Mouse (Mus musculus): ENCODE data around the gene Unc5a. TPM values are rescaled to one million over a fixed set of nuclear protein-coding genes. Genes with fewer than 3 reads are reported as not detected.
A peak's percentile ranks its signal among the peaks of the same experiment; 100 is the strongest.

Gene Unc5a
- polyA plus RNA-seq, 1 experiment, result 37.7 TPM

GRCm38 (mm10) chr13:55014451-55014850 lies 65.2 kb downstream of the Unc5a start:
- H3K4me1 ChIP-seq (ENCODE audit: control insufficient read depth, insufficient read depth, low read length), result 0 out of 2 replicates have a peak, but pooled peaks cover 3% of the 10 kb centered on the region
- H3K27me3 ChIP-seq (ENCODE audit: control insufficient read depth, insufficient read depth, low read length), result no peaks in the 10 kb centered on the region
- no peak overlapping the region for H3K27ac ChIP-seq (ENCODE audit: insufficient read depth, low read length)
- DNase-seq, result no peak
- no peak overlapping the region for H3K4me3 ChIP-seq (replicated peaks; ENCODE audit: insufficient read depth, low read depth, low read length)
- WGBS, result 60% methylated on average over 9 of the region's 9 CpGs
- TF ChIP-seq POLR2A (IDR thresholded peaks at IDR 0.05; ENCODE audit: borderline replicate concordance, insufficient read depth, low read length) (no peak), CTCF (IDR thresholded peaks at IDR 0.05; ENCODE audit: borderline replicate concordance, insufficient read depth, low read depth, low read length) (no peak)

DNA sequence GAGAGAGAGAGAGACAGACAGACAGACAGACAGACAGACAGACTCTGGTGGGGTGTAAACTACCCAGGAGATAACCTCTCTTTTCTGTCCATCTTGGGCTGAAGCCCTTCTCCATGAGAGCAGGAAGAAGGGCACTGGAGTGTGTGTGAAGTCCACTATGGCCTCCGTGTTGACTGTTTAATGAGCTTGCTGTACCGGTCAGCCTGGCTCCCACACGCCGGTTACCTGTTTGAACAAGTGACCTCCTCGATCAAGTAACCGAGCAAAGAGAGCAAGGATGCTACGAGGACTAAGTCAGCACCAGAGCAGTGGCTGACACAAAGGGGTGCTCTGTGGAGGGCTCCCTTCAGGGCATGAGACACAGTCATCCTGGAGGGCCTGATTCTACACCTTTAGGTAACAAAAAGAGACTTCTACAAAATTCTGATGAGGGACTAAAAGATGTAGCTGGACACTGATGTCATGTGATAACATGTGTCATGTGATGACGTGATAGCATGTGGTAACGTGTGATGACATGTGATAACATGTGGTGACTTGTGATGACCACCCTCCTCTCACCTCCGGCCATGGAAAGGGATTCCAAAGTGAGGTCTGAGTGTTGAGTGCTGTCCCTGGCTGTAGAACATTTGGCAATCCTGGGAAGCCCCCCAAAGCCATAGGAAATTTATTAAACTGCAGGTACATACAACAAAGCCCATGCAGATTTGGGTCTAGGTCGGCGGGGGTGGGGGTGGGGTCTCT lies 68.1 kb downstream of the Unc5a start:
- Histone ChIP-seq H3K4me1 (ENCODE audit: control insufficient read depth, insufficient read depth, low read length) (no peaks in the 10 kb centered on the region), H3K27ac (ENCODE audit: insufficient read depth, low read length) (no peak overlapping the region), H3K4me3 (replicated peaks; ENCODE audit: insufficient read depth, low read depth, low read length) (no peak overlapping the region), H3K27me3 (ENCODE audit: control insufficient read depth, insufficient read depth, low read length) (no peaks in the 10 kb centered on the region)
- 91% methylated on average over 12 of the region's 12 CpGs for WGBS
- TF ChIP-seq CTCF (IDR thresholded peaks at IDR 0.05; ENCODE audit: borderline replicate concordance, insufficient read depth, low read depth, low read length) (no peak), POLR2A (IDR thresholded peaks at IDR 0.05; ENCODE audit: borderline replicate concordance, insufficient read depth, low read length) (no peak)
- no peak for DNase-seq

- WGBS, result 80% methylated on average over 8 of the region's 8 CpGs
- no peak for DNase-seq
- Histone ChIP-seq H3K27me3 (ENCODE audit: control insufficient read depth, insufficient read depth, low read length) (no peaks in the 10 kb centered on the region), H3K27ac (ENCODE audit: insufficient read depth, low read length) (no peak overlapping the region), H3K4me3 (replicated peaks; ENCODE audit: insufficient read depth, low read depth, low read length) (no peak overlapping the region), H3K4me1 (ENCODE audit: control insufficient read depth, insufficient read depth, low read length) (no peaks in the 10 kb centered on the region)
- TF ChIP-seq POLR2A (IDR thresholded peaks at IDR 0.05; ENCODE audit: borderline replicate concordance, insufficient read depth, low read length) (no peak), CTCF (IDR thresholded peaks at IDR 0.05; ENCODE audit: borderline replicate concordance, insufficient read depth, low read depth, low read length) (no peak)
Measured at GRCm38 (mm10) chr13:55017898-55018599, 68.8 kb downstream of the Unc5a start.

DNA sequence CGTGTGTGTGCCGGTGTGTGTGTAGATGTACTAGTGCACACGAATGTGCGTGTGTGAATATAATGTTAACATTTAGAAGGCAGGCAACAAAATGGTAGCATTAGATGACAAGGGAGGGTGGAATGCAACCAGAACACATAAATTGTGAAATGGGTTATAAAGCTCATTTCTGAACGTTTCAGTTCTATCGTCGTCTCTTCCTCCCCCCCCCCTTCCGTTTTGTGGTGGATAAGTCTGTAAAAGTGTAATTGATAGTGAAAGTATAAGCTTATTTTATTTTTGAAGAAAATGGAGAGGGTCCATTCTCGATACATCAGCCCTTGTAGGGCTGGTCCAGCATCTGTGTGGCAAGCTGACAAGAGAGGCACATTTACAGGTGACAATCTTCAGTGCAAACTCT lies 69.5 kb downstream of the Unc5a start:
- no peak for TF ChIP-seq CTCF (IDR thresholded peaks at IDR 0.05; ENCODE audit: borderline replicate concordance, insufficient read depth, low read depth, low read length)
- TF ChIP-seq POLR2A (IDR thresholded peaks at IDR 0.05; ENCODE audit: borderline replicate concordance, insufficient read depth, low read length), result no peak
- H3K27me3 ChIP-seq (ENCODE audit: control insufficient read depth, insufficient read depth, low read length), result no peaks in the 10 kb centered on the region
- 89% methylated on average over 9 of the region's 9 CpGs for WGBS

GRCm38 (mm10) chr13:55019181-55019580 lies 70.0 kb downstream of the Unc5a start:
- TF ChIP-seq POLR2A (IDR thresholded peaks at IDR 0.05; ENCODE audit: borderline replicate concordance, insufficient read depth, low read length) (no peak), CTCF (IDR thresholded peaks at IDR 0.05; ENCODE audit: borderline replicate concordance, insufficient read depth, low read depth, low read length) (peak; percentile 67)
- 67% methylated on average over 3 of the region's 3 CpGs for whole genome bisulfite sequencing

More for the DNA sequence above, 69.5 kb downstream of the Unc5a start:
- Histone ChIP-seq H3K27ac (ENCODE audit: insufficient read depth, low read length) (no peak overlapping the region), H3K4me1 (ENCODE audit: control insufficient read depth, insufficient read depth, low read length) (no peaks in the 10 kb centered on the region), H3K4me3 (replicated peaks; ENCODE audit: insufficient read depth, low read depth, low read length) (no peak overlapping the region)
- DNase-seq, result no peak

DNA sequence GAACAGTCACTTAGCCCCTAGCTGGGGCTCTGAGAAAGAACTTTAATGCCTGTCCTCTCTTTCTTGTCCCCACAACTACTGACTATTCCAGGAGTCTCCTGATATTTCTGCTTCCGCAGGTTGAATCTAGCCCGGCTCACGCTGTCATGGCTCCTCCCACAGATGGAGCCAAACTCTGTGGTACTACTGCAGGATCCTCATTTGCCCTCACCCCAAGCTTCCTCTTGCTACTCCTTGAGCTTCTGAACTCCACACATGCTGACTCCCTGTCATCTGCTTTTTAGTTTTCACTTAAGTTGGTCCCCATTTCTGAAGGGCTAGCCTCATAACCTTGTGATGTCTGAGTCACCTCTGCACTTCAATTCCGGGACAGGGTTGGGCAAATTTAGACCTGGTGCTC lies 70.8 kb downstream of the Unc5a start:
- no peak overlapping the region for H3K4me3 ChIP-seq (replicated peaks; ENCODE audit: insufficient read depth, low read depth, low read length)
- H3K27me3 ChIP-seq (ENCODE audit: control insufficient read depth, insufficient read depth, low read length), result no peaks in the 10 kb centered on the region
- no peak overlapping the region for H3K27ac ChIP-seq (ENCODE audit: insufficient read depth, low read length)
- H3K4me1 ChIP-seq (ENCODE audit: control insufficient read depth, insufficient read depth, low read length), result no peaks in the 10 kb centered on the region
- TF ChIP-seq POLR2A (IDR thresholded peaks at IDR 0.05; ENCODE audit: borderline replicate concordance, insufficient read depth, low read length), result no peak
- no peak for TF ChIP-seq CTCF (IDR thresholded peaks at IDR 0.05; ENCODE audit: borderline replicate concordance, insufficient read depth, low read depth, low read length)
- DNase-seq, result no peak
- 91% methylated on average over 4 of the region's 4 CpGs for WGBS

More at GRCm38 (mm10) chr13:55019181-55019580, 70.0 kb downstream of the Unc5a start:
- Histone ChIP-seq H3K4me1 (ENCODE audit: control insufficient read depth, insufficient read depth, low read length) (no peaks in the 10 kb centered on the region), H3K4me3 (replicated peaks; ENCODE audit: insufficient read depth, low read depth, low read length) (no peak overlapping the region), H3K27ac (ENCODE audit: insufficient read depth, low read length) (no peak overlapping the region), H3K27me3 (ENCODE audit: control insufficient read depth, insufficient read depth, low read length) (no peaks in the 10 kb centered on the region)
- no peak for DNase-seq

DNA sequence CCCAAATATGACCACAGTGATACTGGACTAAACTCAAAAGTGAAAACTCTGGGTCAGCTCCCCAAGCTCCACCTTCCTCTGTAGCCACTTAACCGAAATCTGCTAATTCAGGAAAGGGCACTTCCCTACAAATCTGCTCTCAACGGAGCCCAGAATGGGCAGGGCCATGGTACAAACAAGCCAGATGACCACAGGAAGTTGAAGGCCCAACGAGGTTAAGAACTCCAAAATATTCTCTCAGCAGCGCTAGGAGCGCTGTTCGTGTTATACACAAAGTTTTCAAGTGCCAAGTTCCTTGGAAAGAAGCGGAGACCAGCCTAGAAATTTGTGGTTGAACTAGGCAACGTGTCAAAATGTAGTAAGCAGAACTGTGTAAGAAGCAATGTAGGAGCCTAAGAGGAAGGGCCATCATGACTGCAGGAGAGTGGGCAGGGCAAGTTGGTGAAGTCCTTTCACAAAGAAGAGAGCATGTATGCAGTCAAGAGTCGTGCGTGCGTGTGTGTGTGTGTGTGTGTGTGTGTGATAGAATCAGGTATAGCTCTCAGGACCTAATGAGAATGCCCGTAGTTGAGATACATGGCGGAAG lies 72.1 kb downstream of the Unc5a start, which contains the start of gene Hk3:
Gene Hk3, minus strand, starts transcription at position 192 of the 586 bp plus-strand sequence.
- Histone ChIP-seq H3K4me1 (ENCODE audit: control insufficient read depth, insufficient read depth, low read length) (no peaks in the 10 kb centered on the region), H3K27me3 (ENCODE audit: control insufficient read depth, insufficient read depth, low read length) (no peaks in the 10 kb centered on the region), H3K4me3 (replicated peaks; ENCODE audit: insufficient read depth, low read depth, low read length) (no peak within 1 kb of the TSS), H3K27ac (ENCODE audit: insufficient read depth, low read length) (no peak within 1 kb of the TSS)
- no peak for DNase-seq
- TF ChIP-seq POLR2A (IDR thresholded peaks at IDR 0.05; ENCODE audit: borderline replicate concordance, insufficient read depth, low read length), result no peak
- no peak for TF ChIP-seq CTCF (IDR thresholded peaks at IDR 0.05; ENCODE audit: borderline replicate concordance, insufficient read depth, low read depth, low read length)
- WGBS, result 87% methylated on average over 13 of the region's 13 CpGs
